Mouse (Mus musculus) stomach, embryonic 15.5 days (tissue): ENCODE measurements at regions not wholly inside any gene's neighbourhood (a gene's known extent, or its start where the extent isn't known, plus 50 kb on each side); places are given as distances from the start of the nearest gene placed in this dataset.

Experiments
- ATAC-seq: fragments of 200-750 bp; cut with Nextera tagmentation; 2 replicates; pipeline ENCODE4 v1.8.0; 2017; ENCODE audit warnings: low read depth, moderate number of reproducible peaks, moderate TSS enrichment; ENCODE audit not compliant: insufficient read depth, low FRiP score
- H3K27ac ChIP-seq: fragments of 300-500 bp; sonication (generic); 2 replicates; pipeline ENCODE4 v1.5.1; 2015; ENCODE audit warnings: mild to moderate bottlenecking, inconsistent platforms
- H3K27me3 ChIP-seq: fragments of 300-500 bp; sonication (generic); replicated peaks from 2 replicates; pipeline ENCODE4 v1.6.1; 2015; ENCODE audit warnings: inconsistent platforms
- H3K36me3 ChIP-seq: fragments of 300-500 bp; sonication (generic); 2 replicates; pipeline ENCODE4 v1.6.1; 2015; ENCODE audit warnings: inconsistent platforms
- H3K4me1 ChIP-seq: fragments of 300-500 bp; sonication (generic); 2 replicates; pipeline ENCODE4 v1.6.1; 2015; ENCODE audit warnings: inconsistent platforms
- H3K4me2 ChIP-seq: fragments of 300-500 bp; sonication (generic); 2 replicates; pipeline ENCODE4 v1.6.1; 2015; ENCODE audit warnings: mild to moderate bottlenecking, inconsistent platforms
- H3K4me3 ChIP-seq: fragments of 300-500 bp; sonication (generic); replicated peaks from 2 replicates; pipeline ENCODE4 v1.5.1; 2015; ENCODE audit warnings: inconsistent platforms
- H3K9ac ChIP-seq: fragments of 300-500 bp; sonication (generic); 2 replicates; pipeline ENCODE4 v1.6.1; 2015; ENCODE audit warnings: inconsistent platforms
- H3K9me3 ChIP-seq: fragments of 300-500 bp; sonication (generic); 2 replicates; pipeline ENCODE4 v1.6.1; 2016; ENCODE audit warnings: inconsistent platforms
- WGBS: fragments of 180-500 bp; shearing (Covaris S2); methylation state at CpG from one replicate; pipeline ENCODE4 v1.1.7; 2015; 5-methylcytosine and 5-hydroxymethylcytosine counted together

DNA sequence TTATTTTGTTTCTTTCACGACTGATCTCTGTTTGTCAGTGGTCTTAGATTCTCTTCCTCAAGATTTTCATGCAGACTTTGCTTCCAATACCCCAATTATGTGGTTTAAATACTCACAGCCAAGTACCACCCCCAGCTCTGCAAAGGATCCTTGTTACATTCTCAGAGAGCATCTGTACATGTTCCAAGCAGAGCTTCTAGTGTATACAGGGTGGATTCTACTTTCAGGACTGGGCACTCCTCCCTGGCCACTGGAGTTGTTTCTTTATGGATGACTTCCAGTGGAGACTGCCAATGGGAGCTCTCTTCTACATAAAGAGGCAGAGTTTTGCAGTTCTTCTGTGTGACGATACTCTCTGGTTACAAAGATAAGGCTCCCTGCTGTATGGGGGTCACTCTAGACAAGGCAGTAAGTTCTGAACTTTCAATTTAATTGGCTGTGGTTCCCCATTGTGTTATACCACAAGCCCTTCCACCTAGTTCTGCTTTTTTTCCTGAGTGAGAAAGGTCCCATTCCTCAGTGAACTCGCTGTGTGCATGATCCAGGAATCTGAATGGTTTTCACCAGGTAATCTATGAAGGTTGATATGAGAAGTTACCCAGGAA is 240.4 kb upstream of the Kcnj16 start:
- H3K36me3 ChIP-seq = no peaks in the 10 kb centered on the region
- no peak overlapping the region for H3K9ac ChIP-seq
- 74% methylated on average over 3 of the region's 3 CpGs for WGBS
- H3K27me3 ChIP-seq = no peaks in the 10 kb centered on the region
- H3K4me2 ChIP-seq = no peak overlapping the region
- ATAC-seq = no peak
- H3K27ac ChIP-seq = no peak overlapping the region
- H3K4me3 ChIP-seq = no peak overlapping the region
- no peaks in the 10 kb centered on the region for H3K9me3 ChIP-seq
- H3K4me1 ChIP-seq = no peaks in the 10 kb centered on the region

DNA sequence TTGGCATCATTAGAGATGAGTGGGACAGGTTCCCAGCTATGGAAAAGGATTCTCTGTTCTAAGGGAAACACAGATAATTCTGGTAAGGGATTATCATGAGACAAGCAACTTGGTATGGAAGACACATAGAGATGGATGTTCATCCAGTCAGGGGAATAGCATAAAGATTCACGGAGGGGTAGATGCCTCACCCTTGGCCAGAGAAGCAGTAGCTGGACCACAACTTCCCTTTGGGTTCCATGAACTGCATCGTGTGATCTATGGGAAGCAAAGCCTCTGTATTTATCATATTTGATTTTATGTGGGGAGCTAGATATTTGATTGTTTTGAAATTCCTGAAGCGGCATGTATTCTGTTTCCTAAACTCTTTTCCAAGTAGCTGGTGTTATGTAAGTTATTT is 236.3 kb upstream of the Kcnj16 start:
- ATAC-seq = no peak
- no peaks in the 10 kb centered on the region for H3K9me3 ChIP-seq
- H3K36me3 ChIP-seq = no peaks in the 10 kb centered on the region
- no peak overlapping the region for H3K27ac ChIP-seq
- no peak overlapping the region for H3K4me2 ChIP-seq
- H3K4me1 ChIP-seq = no peaks in the 10 kb centered on the region
- no peaks in the 10 kb centered on the region for H3K27me3 ChIP-seq
- no peak overlapping the region for H3K9ac ChIP-seq
- H3K4me3 ChIP-seq = no peak overlapping the region
- 63% methylated on average over 3 of the region's 3 CpGs for WGBS

DNA sequence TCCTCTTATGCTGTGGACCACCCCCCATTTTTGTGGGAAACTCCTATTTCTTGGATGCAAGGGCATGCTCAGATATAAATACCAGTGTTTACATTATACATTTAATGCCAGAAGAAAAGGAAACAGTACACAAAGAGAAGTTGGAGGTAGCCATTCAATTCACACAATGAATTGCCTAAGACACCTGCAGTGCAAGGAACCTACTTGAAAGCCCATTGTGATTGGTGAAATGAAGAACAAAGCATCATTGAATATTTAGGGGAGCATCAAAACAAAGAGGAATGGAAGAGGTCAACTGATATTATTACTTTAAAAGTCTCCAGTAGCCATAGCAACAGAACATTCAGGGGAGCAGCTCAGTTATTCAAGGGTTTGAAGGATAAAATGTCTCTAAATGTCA is 193.7 kb upstream of the Kcnj16 start:
- no peak overlapping the region for H3K9ac ChIP-seq
- H3K4me3 ChIP-seq = no peak overlapping the region
- H3K27me3 ChIP-seq = no peaks in the 10 kb centered on the region
- no peaks in the 10 kb centered on the region for H3K4me1 ChIP-seq
- H3K4me2 ChIP-seq = no peak overlapping the region
- no peaks in the 10 kb centered on the region for H3K9me3 ChIP-seq
- no peak for ATAC-seq
- H3K36me3 ChIP-seq = no peaks in the 10 kb centered on the region
- no peak overlapping the region for H3K27ac ChIP-seq

DNA sequence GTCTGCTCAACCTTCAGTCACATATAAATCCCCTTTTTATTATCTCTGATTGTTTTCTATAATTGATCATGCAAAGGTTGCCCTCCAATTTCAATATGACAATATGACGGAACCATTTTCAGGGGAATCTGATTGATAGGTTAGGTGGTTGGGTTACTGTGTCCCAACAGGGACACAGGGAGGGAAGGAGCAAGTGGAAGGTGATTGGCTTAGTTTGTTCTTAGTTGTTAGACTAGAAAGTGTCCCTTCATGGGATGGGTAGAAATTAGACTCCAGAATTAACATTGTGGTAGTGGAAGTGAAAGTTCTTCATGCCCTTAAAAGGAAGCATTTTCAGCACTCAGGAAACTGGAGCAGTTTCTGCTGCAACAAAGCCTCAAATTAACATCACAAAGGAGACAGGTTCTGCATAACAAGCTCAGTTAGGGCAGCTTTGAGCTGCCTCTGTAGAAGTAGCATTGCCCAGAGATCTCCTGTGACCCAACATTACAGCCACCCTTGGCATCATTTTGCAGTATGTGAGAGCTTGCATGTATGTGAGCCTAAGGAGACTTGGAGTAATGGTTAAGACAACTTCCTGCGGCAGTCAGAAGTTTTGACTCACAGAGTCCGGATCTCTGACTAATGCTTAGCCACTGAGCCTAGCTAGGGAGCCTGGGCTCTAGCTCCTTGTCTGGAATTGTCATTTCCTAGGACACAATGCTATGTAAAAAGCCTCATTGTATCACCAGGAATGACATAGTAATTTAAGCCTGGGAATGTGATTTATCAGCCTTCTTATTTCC is 186.1 kb upstream of the Kcnj16 start:
- H3K4me2 ChIP-seq = no peak overlapping the region
- H3K36me3 ChIP-seq = no peaks in the 10 kb centered on the region
- no peak overlapping the region for H3K4me3 ChIP-seq
- ATAC-seq = no peak
- H3K9me3 ChIP-seq = no peaks in the 10 kb centered on the region
- H3K27me3 ChIP-seq = no peaks in the 10 kb centered on the region
- H3K4me1 ChIP-seq = no peaks in the 10 kb centered on the region
- no peak overlapping the region for H3K9ac ChIP-seq
- WGBS = 69% methylated on average over 3 of the region's 3 CpGs
- H3K27ac ChIP-seq = no peak overlapping the region

DNA sequence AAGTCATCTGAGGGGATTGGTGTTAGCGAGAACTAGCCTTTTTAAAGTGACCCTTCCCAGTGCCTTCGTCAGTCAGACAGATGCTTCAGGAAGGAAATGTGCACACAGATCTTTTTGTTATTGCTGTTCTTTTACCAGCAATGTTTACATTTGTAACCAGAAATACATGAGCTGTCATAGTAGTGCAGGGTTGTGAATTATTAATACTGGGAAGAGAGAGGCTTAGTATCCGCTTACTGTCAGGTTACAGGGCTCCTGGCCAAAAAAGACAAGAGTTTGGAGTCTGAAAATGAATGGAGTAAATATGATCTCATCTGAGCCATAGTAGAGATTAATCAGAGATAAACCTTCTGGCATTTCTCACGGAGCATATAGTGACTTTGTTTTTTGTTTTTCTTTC is 178.3 kb upstream of the Kcnj16 start:
- WGBS = 26% methylated on average over 4 of the region's 4 CpGs
- H3K27ac ChIP-seq = no peak overlapping the region
- H3K9ac ChIP-seq = no peak overlapping the region
- H3K27me3 ChIP-seq = no peaks in the 10 kb centered on the region
- H3K4me1 ChIP-seq = no peaks in the 10 kb centered on the region
- no peak overlapping the region for H3K4me3 ChIP-seq
- no peaks in the 10 kb centered on the region for H3K9me3 ChIP-seq
- no peaks in the 10 kb centered on the region for H3K36me3 ChIP-seq
- peak; percentile 53; the same call in 1 of the 2 replicates for ATAC-seq
- no peak overlapping the region for H3K4me2 ChIP-seq

DNA sequence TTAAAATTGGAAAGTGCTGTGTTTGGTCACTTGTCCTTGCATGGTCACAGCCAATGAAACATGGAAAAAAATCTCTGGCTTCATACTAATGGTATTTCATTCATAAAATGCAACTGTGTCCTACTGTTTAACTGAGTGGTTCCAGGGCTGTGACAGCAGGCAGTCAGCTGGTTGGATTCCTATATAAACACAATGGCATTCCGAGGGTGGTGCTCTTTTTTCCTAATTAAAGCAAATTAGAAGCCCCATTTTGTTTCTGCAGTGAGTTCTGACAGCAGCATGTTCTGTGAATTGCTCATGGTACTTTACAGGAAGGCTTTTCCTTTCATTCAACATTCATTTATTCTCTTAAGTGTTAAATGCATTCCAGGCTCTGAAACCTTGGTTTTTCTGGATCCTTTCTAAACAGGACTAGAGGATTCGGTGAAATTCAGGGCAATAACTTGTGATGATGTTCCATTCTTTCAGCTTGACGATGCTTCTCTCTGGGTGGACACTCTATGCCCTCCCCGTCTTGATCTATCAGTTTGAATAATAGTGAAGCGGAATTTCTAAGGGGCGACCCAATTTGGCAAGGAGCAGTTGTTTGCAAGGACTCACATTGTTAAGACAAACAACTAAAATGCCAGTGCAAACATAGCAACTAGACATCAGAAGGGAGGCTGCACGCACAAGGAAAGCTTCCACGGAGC is 167.8 kb upstream of the Kcnj16 start:
- Histone ChIP-seq H3K9me3 (no peaks in the 10 kb centered on the region), H3K9ac (no peak overlapping the region), H3K27ac (no peak overlapping the region), H3K4me3 (no peak overlapping the region), H3K4me2 (no peak overlapping the region), H3K27me3 (no peaks in the 10 kb centered on the region), H3K36me3 (no peaks in the 10 kb centered on the region), H3K4me1 (no peaks in the 10 kb centered on the region)
- 58% methylated on average over 8 of the region's 8 CpGs for WGBS
- ATAC-seq = no peak

DNA sequence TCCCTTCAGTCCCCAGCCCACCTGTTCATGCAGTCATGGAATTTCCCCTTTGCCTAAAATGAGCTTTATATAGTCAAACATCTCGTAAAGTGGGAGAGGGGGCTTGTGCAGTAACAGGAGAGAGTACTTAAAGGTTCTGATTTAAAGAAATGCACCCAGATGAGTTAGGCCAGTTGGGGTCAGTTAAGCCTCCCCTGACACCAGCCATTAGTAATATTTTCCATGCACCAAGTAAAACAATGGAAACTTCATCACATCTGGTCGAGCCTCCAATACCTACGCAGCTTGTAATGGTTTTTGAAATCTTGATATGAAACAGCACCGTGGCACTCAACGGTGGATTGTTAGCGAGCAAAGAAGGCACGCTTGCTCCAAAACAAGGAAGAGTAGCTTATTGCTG is 165.8 kb upstream of the Kcnj16 start:
- ATAC-seq = no peak
- 70% methylated on average over 7 of the region's 7 CpGs for WGBS
- no peaks in the 10 kb centered on the region for H3K4me1 ChIP-seq
- H3K4me3 ChIP-seq = no peak overlapping the region
- no peaks in the 10 kb centered on the region for H3K27me3 ChIP-seq
- H3K4me2 ChIP-seq = no peak overlapping the region
- H3K27ac ChIP-seq = no peak overlapping the region
- no peaks in the 10 kb centered on the region for H3K9me3 ChIP-seq
- H3K9ac ChIP-seq = no peak overlapping the region
- H3K36me3 ChIP-seq = no peaks in the 10 kb centered on the region

DNA sequence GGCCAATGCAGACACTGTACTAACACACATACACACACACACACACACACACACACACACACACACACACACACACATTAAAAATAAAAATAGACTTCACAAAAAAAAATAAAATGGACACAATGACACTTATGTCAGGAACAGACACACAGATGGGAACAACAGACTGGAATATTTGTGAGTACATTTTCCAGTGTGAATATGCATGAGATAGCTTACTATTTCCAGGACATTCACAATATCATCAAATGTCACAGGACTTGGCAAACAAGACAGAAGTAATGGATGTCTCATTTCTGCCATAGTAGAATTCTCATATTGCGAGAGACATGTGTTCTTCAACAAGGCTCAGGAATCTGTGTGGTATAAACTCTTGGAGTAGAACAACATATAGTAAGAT is 163.8 kb upstream of the Kcnj16 start:
- Histone ChIP-seq H3K9me3 (no peaks in the 10 kb centered on the region), H3K27me3 (no peaks in the 10 kb centered on the region), H3K27ac (no peak overlapping the region), H3K4me3 (no peak overlapping the region), H3K36me3 (no peaks in the 10 kb centered on the region), H3K4me2 (no peak overlapping the region), H3K9ac (no peak overlapping the region), H3K4me1 (no peaks in the 10 kb centered on the region)
- WGBS = 82% methylated on average over 1 of the region's 1 CpGs
- ATAC-seq = no peak

DNA sequence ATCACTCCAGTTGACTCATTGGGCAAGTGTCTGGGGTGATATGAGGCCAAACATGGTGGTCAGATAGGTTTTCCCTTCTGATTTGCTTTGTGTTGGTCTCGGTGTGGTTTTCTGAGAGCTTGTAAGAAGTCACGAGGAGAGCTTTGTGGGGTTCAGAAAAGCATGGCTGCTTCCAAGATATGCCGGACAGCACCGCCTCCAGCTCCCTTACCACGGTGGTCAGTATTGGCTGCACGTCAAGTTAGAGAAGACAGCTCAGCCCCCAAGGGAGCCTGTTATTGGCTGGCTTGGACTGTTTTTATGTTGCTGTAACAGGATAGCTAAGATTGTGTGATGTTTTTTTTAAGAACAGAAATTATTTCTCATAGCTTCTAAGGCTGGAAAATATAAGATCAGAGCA is 154.7 kb upstream of the Kcnj16 start:
- Histone ChIP-seq H3K36me3 (no peaks in the 10 kb centered on the region), H3K4me2 (no peak overlapping the region), H3K9ac (no peak overlapping the region), H3K4me3 (no peak overlapping the region), H3K27ac (no peak overlapping the region), H3K9me3 (no peaks in the 10 kb centered on the region), H3K27me3 (no peaks in the 10 kb centered on the region), H3K4me1 (no peaks in the 10 kb centered on the region)
- no peak for ATAC-seq
- WGBS = 79% methylated on average over 6 of the region's 6 CpGs

DNA sequence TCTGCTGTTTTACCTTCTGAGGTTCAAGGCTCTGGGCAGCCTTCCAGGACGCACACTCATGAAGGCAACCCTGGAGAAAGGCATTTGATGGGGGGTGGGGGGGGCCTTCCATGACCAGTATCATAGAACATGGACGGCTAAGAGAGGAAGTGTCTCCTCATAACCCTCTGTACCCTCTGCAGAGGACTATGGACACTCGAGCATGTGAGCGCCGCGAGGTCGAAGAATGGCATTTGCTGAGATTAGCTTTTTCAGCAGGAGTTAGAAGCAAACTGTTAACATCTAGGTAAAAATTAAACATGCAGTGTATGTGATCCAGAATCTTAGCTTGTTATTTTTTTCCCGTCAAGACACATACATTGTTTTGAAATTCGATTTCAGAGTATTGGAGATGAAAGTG is 153.1 kb upstream of the Kcnj16 start:
- Histone ChIP-seq H3K9ac (no peak overlapping the region), H3K27me3 (no peaks in the 10 kb centered on the region), H3K9me3 (no peaks in the 10 kb centered on the region), H3K36me3 (no peaks in the 10 kb centered on the region), H3K4me2 (no peak overlapping the region), H3K4me1 (no peaks in the 10 kb centered on the region), H3K27ac (no peak overlapping the region), H3K4me3 (no peak overlapping the region)
- WGBS = 83% methylated on average over 9 of the region's 9 CpGs
- ATAC-seq = no peak

DNA sequence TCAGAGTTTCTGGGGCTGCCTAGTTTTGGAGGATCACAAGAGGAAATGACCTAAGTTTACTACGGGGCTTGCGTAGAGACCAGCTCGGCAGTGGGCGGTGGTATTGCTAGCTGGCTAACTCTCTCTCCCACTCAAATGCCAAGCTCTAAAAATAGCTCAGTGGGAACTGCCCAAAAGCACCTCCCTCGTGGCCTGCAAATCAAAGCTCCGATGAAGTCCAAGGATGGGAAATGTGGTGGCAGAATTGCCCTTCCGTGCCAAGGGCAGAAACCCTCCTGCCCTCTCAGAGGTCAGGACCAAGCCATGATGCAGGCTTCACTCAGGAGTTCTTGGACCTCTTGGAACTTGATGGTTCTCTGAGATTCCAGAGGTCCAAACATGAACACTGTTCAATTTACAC is 152.6 kb upstream of the Kcnj16 start:
- Histone ChIP-seq H3K36me3 (no peaks in the 10 kb centered on the region), H3K4me3 (no peak overlapping the region), H3K27me3 (no peaks in the 10 kb centered on the region), H3K27ac (no peak overlapping the region), H3K4me2 (no peak overlapping the region), H3K9me3 (no peaks in the 10 kb centered on the region), H3K9ac (no peak overlapping the region), H3K4me1 (no peaks in the 10 kb centered on the region)
- ATAC-seq = no peak
- WGBS = 76% methylated on average over 7 of the region's 7 CpGs

DNA sequence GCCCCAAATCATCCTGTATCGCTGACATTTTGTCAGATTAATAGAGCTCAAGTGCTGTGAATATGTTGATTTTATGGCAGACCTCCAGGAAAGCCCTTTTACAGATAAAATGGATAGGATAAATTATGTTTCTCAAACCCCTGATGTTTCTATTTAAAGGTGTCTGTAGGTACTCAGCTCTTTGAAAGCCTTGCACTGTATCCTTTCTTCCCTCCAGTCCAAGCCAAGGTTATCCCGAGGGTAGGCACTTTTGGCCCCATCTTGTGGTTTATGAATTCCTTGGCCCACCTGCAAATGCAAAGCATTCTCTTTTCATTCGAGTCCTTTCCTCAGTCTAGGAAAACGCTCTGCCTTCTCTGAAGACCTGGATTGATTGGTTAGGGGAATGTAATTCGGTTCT is 139.2 kb upstream of the Kcnj16 start:
- H3K27me3 ChIP-seq = no peaks in the 10 kb centered on the region
- no peak overlapping the region for H3K9ac ChIP-seq
- 17% methylated on average over 5 of the region's 5 CpGs for WGBS
- no peak overlapping the region for H3K4me2 ChIP-seq
- no peak overlapping the region for H3K4me3 ChIP-seq
- peak; percentile 27; the same call in 1 of the 2 replicates for ATAC-seq
- no peaks in the 10 kb centered on the region for H3K4me1 ChIP-seq
- no peaks in the 10 kb centered on the region for H3K36me3 ChIP-seq
- H3K27ac ChIP-seq = no peak overlapping the region
- no peaks in the 10 kb centered on the region for H3K9me3 ChIP-seq
